Mouse (Mus musculus): ENCODE measurements around the gene Tifa.

GRCm38 (mm10) chr3:127879968-127880367 lies 90.4 kb downstream of the Tifa start:
- TF ChIP-seq CTCF (IDR thresholded peaks at IDR 0.05; ENCODE audit: extremely low read depth, insufficient read depth, low read length) (no peak), POLR2A (IDR thresholded peaks at IDR 0.05; ENCODE audit: extremely low read depth, insufficient read depth, low read length) (no peak)
